Mouse (Mus musculus) lung, postnatal 4 days (tissue): ENCODE data around the gene Ifnl2.
A peak's percentile ranks its signal among the peaks of the same experiment; 100 is the strongest.

Source experiments
- DNase-seq, 2 experiments: peaks; one replicate each; pipeline ENCODE4 v3.0.0; 2021

Ifnl2 gene

GRCm38 (mm10) chr7:28490410-28490809 is 19.8 kb downstream of the Ifnl2 start:
- peak; percentile 49 to 76 for DNase-seq

- DNase-seq = peak; percentile 36 to 42
Observed at GRCm38 (mm10) chr7:28488030-28488491, 22.2 kb downstream of the Ifnl2 start.

- DNase-seq = no peak
Observed at GRCm38 (mm10) chr7:28484192-28484591, 26.1 kb downstream of the Ifnl2 start.

- DNase-seq = no peak
Observed at GRCm38 (mm10) chr7:28482854-28483253, 27.4 kb downstream of the Ifnl2 start.

DNA sequence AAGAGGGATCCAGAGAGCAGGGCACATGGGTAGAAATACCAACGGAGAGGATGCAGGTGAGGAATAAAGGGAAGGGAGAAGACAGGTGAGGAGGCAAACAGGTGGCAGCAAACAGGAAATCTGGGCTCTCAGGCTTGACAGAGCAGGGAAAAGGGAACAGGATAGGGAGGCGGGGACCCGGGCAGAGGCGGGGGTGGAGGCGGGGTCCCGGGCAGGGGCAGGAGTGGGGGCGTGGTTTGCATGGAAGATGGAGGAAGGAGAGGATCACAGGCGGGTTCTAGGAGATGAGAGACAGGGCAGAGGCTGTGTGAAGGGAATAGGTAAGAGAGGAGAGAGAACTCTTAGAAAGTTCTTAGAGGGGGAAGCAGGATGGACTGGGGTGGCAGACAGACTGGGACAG is 31.4 kb downstream of the Ifnl2 start:
- DNase-seq = no peak

DNA sequence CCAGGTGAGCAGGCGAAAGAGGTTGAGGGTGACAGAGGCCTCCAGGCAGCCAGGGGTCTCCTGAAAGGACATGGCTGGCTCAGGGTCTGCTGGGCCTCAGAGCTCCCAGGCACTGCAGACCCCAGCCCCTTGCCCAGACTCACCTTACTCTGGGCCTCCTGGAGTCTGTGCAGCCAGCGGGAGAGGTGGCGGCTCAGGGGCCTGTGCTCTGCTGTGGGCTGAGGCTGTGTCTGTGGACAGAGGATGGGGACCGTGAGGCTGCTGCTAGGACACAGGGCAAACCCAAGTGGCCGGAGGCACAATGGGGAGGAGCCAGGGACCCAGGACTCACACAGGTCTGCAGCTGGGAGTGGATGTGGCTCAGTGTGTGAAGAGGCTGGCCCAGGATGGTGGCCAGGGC is 32.9 kb downstream of the Ifnl2 start:
- DNase-seq = no peak

DNA sequence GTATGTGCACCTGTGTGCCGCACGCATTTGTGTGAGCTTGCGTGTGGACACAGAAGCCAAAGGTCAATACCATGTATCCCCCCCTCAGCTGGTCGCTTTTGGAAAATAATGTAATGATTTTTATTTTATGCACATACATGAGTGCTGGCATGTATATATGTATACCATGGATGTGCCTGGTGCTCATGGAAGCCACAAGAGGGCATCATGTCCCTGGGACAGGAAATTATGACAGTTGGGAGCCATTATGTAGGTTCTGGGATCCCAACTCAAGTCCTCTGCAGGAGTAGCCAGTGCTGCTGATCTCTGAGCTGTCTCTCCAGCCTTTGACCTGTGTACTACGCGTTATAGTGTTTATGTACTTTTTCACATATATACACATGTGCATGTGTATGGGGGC is 34.1 kb downstream of the Ifnl2 start:
- no peak for DNase-seq

DNA sequence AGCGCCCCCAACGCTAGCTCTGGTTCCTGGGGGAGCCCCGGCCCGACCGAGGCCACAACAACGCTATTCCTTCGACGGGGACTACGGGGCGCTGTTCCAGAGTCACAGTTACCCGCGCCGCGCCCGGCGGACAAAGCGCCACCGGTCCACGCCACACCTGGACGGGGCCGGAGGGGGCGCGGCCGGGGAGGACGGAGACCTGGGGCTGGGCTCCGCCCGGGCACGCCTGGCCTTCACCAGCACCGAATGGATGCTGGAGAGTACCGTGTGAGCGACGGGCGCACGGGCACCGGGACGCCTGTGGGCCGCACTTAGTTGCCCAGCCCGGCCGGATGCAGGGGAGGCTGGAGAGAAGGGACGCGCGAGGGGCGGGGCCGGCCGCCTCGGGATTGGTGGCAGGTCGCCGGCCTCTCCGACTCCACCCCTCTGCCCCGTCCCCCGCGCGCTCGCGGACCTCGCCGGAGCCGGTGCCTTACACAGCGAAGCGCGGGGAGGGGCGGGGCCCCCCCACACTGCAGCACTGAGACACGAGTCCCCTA is 43.0 kb downstream of the Ifnl2 start:
- DNase-seq = peak; percentile 81 to 83

GRCm38 (mm10) chr7:28466721-28467212 is 43.5 kb downstream of the Ifnl2 start:
- peak; percentile 25 to 39 for DNase-seq

GRCm38 (mm10) chr7:28464416-28465212 is 45.6 kb downstream of the Ifnl2 start:
- peak; percentile 77 to 86 for DNase-seq

DNA sequence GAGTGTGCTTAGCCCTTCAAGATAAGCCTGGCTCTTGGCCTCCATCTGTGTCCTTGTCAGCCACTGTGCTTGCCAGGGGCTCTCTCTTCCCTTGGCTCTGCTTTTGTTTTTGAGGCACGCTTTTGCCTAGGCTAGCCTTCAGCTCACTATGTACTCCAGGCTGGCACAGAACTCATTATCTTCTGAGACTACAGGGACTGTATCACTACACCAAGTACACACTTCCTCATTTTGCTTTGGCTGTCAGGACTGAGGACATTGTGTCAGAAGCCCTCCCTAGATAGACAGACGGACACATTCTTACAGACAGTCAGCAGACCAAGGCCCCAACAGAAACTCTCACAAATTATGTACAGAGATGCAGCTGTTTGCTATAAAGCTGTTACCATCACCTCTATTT is 47.5 kb downstream of the Ifnl2 start:
- DNase-seq = no peak

GRCm38 (mm10) chr7:28460361-28460760 is 49.9 kb downstream of the Ifnl2 start:
- no peak for DNase-seq
